Mouse (Mus musculus) embryonic facial prominence, embryonic 12.5 days (tissue): ENCODE results near the gene Tbx19. TPM values are rescaled to one million over a fixed set of nuclear protein-coding genes. Genes with fewer than 3 reads are reported as not detected.

Source experiments
- ATAC-seq: fragments of 200-750 bp; cut with Nextera tagmentation; 2 replicates; pipeline ENCODE4 v1.8.0; 2017; ENCODE audit not compliant: insufficient number of reproducible peaks, insufficient read depth, low FRiP score, low TSS enrichment
- H3K27ac ChIP-seq: fragments of 300-500 bp; sonication (generic); 2 replicates; pipeline ENCODE4 v1.5.1; 2016; ENCODE audit warnings: mild to moderate bottlenecking
- H3K27me3 ChIP-seq: fragments of 300-500 bp; sonication (generic); 2 replicates; pipeline ENCODE4 v1.6.1; 2016; ENCODE audit warnings: mild to moderate bottlenecking, moderate library complexity
- H3K36me3 ChIP-seq: fragments of 300-500 bp; sonication (generic); 2 replicates; pipeline ENCODE4 v1.6.1; 2016; ENCODE audit warnings: mild to moderate bottlenecking
- H3K4me1 ChIP-seq: fragments of 300-500 bp; sonication (generic); 2 replicates; pipeline ENCODE4 v1.6.1; 2016
- H3K4me2 ChIP-seq: fragments of 300-500 bp; sonication (generic); replicated peaks from 2 replicates; pipeline ENCODE4 v1.6.1; 2016; ENCODE audit warnings: mild to moderate bottlenecking, moderate library complexity
- H3K4me3 ChIP-seq: fragments of 300-500 bp; sonication (generic); 2 replicates; pipeline ENCODE4 v1.5.1; 2016; ENCODE audit warnings: mild to moderate bottlenecking
- H3K9ac ChIP-seq: fragments of 300-500 bp; sonication (generic); 2 replicates; pipeline ENCODE4 v1.6.1; 2016; ENCODE audit warnings: mild to moderate bottlenecking, moderate library complexity
- H3K9me3 ChIP-seq: fragments of 300-500 bp; sonication (generic); 2 replicates; pipeline ENCODE4 v1.6.1; 2016; ENCODE audit warnings: mild to moderate bottlenecking, moderate library complexity
- WGBS: fragments of 180-500 bp; shearing (Covaris S2); methylation state at CpG from one replicate; pipeline ENCODE4 v1.1.7; 2016; 5-methylcytosine and 5-hydroxymethylcytosine counted together
- polyA plus RNA-seq: library from polyadenylated mRNA; unstranded; fragments of >200 nt; fragmentation: Nextera tagmentation; extraction: Ambion mirVana; gene quantifications from 2 replicates; pipeline ENCODE4 v1.2.1, GENCODE M21; 2016

Gene Tbx19
- polyA plus RNA-seq, 1 experiment from 2014 or later, result not detected

- H3K36me3 ChIP-seq, result no peaks in the 10 kb centered on the region
- peak overlapping the region; percentile 80; the same call in 1 of the 2 replicates for H3K27ac ChIP-seq
- H3K4me2 ChIP-seq, result peak overlapping the region; percentile 86
- ATAC-seq, result no peak
- WGBS, result 8% methylated on average over 7 of the region's 7 CpGs
- peaks cover 9% of the 10 kb centered on the region; the same call in 1 of the 2 replicates for H3K4me1 ChIP-seq
- H3K27me3 ChIP-seq, result no peaks in the 10 kb centered on the region
- no peaks in the 10 kb centered on the region for H3K9me3 ChIP-seq
- peak overlapping the region; percentile 68 for H3K4me3 ChIP-seq
- peak overlapping the region; percentile 60 for H3K9ac ChIP-seq
These were observed 32.9 kb upstream of the Tbx19 start for GRCm38 (mm10) chr1:165193426-165193825.

DNA sequence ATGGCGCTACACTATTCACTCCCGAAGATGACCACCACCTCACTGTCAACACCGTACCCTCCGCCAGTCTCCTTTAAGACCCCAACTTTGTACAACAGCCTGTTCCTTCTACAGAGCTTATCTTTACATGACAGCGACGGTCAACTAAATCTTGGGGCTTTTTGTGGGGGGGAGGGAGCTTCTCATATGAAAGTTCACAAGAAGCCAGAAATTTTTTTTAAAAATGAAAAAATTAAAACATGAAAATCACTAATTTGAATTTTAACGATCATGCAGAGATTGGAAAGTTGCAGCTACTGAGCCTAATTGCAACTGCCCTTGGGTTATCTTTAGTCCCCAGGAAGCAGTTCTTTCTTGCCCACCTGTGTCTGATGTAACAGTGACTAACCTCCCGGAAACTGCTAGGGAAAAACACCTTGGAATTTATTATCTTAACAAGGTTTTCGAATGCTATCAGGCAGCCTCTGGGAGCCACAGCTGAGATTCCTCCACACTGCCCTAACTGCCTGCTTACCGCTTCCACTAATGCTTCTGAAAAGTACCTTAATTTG is 32.2 kb upstream of the Tbx19 start:
- H3K36me3 ChIP-seq, result no peaks in the 10 kb centered on the region
- H3K9me3 ChIP-seq, result no peaks in the 10 kb centered on the region
- WGBS, result 73% methylated on average over 10 of the region's 10 CpGs
- H3K4me3 ChIP-seq, result peak overlapping the region; percentile 68; the same call in 1 of the 2 replicates
- no peak for ATAC-seq
- H3K9ac ChIP-seq, result no peak overlapping the region
- H3K4me1 ChIP-seq, result peaks cover 9% of the 10 kb centered on the region; the same call in 1 of the 2 replicates
- peak overlapping the region; percentile 86 for H3K4me2 ChIP-seq
- no peak overlapping the region for H3K27ac ChIP-seq
- no peaks in the 10 kb centered on the region for H3K27me3 ChIP-seq

DNA sequence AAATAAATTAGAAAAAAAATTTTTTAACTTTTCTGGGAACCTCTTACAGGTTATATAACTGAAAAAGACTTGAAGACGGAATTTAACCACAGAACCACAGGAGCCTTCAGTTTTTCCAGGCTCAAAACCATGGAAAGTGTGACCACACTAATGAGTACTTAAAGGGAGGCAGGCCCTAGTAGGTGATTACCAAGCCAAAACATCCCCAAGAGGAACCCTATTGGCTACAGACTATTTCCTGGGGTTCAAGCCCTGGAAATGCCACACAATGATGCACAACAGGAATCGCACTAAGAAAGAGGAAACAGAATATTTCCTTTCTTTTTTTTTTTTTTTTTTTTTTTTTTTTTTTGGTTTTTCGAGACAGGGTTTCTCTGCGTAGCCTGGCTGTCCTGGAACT is 31.5 kb upstream of the Tbx19 start:
- Histone ChIP-seq H3K4me3 (no peak overlapping the region), H3K9ac (no peak overlapping the region), H3K27me3 (no peaks in the 10 kb centered on the region), H3K36me3 (no peaks in the 10 kb centered on the region), H3K27ac (no peak overlapping the region), H3K4me1 (peaks cover 9% of the 10 kb centered on the region; the same call in 1 of the 2 replicates), H3K9me3 (no peaks in the 10 kb centered on the region), H3K4me2 (no peak overlapping the region)
- ATAC-seq, result no peak
- WGBS, result 74% methylated on average over 4 of the region's 4 CpGs

DNA sequence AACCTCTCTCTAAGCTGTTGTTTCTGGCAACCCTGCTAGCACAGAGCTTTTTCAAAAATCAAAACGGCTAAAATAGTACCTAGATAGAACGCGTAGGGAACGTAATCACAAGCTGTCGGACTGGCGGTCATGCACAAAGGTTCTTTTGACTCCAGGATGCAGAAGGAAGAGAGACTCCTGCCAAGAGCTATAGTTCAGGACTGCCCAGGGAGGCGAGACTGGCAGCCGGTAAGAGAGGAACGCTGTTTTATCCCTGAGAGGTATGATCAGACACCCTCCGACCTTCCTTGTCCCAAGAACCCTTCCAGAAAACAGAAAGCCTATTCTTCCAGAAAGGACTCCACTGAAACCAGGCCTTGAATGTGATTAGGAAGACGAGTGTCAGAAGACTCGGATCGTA is 31.0 kb upstream of the Tbx19 start:
- no peak overlapping the region for H3K9ac ChIP-seq
- no peaks in the 10 kb centered on the region for H3K27me3 ChIP-seq
- peaks cover 9% of the 10 kb centered on the region; the same call in 1 of the 2 replicates for H3K4me1 ChIP-seq
- WGBS, result 45% methylated on average over 13 of the region's 13 CpGs
- H3K36me3 ChIP-seq, result no peaks in the 10 kb centered on the region
- H3K4me3 ChIP-seq, result no peak overlapping the region
- no peak overlapping the region for H3K27ac ChIP-seq
- ATAC-seq, result no peak
- H3K9me3 ChIP-seq, result no peaks in the 10 kb centered on the region
- no peak overlapping the region for H3K4me2 ChIP-seq

DNA sequence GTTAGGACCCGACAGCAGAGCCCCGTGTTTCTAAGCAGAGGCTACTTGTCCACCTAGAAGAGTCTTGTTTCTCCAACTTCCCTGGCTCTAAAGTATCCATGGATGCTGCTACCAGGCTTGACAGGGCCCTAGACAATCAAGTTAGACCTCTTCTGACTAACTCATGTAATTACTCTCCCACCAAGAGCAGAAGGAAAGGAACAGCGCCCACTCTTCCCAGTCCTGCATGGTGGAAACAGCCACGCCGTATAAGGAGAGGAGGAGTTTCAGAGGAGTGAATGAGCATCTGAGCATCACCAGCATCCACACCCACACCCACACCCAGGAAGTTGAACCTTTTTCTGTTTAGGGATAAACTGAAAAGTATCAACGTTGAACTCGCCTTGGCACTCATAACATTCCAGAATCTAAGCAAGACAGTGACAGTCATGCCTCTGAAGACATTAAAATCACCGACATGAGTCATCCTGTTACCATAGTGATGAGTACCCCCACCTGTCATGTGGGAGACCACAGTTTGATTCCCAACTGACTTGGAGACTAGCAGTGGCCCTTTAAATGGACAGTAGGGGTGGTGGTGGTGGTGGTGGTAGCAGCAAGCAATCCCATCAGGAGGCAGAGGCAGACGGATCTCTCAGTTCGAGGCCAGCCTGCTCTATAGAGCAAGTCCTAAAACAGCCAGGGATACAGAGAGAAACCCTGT is 30.1 kb upstream of the Tbx19 start:
- no peak overlapping the region for H3K27ac ChIP-seq
- H3K4me2 ChIP-seq, result no peak overlapping the region
- no peaks in the 10 kb centered on the region for H3K27me3 ChIP-seq
- no peaks in the 10 kb centered on the region for H3K9me3 ChIP-seq
- no peak for ATAC-seq
- no peaks in the 10 kb centered on the region for H3K36me3 ChIP-seq
- H3K4me3 ChIP-seq, result no peak overlapping the region
- 88% methylated on average over 10 of the region's 10 CpGs for WGBS
- H3K4me1 ChIP-seq, result peaks cover 9% of the 10 kb centered on the region; the same call in 1 of the 2 replicates
- no peak overlapping the region for H3K9ac ChIP-seq

DNA sequence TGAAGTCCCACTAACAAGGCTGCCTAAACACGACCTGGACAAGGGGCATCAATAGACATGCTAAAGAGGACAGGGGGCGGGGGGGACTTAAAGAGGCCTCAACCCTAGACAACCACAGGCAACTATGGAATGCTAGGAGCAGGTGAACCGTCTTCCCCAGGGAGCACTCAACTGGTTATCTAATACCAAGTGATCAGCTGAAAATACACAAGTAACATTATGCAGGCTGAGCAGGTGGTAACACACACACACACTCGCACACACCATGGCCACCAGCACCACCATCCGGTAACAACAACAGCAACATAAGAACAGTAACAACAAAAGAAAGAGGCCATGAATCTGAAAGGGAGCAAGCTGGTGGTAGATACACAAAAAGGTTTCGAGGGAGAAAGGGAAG is 29.5 kb upstream of the Tbx19 start:
- no peaks in the 10 kb centered on the region for H3K27me3 ChIP-seq
- 80% methylated on average over 6 of the region's 6 CpGs for WGBS
- no peak overlapping the region for H3K4me3 ChIP-seq
- no peaks in the 10 kb centered on the region for H3K36me3 ChIP-seq
- ATAC-seq, result no peak
- H3K27ac ChIP-seq, result no peak overlapping the region
- H3K4me2 ChIP-seq, result no peak overlapping the region
- H3K9ac ChIP-seq, result no peak overlapping the region
- no peaks in the 10 kb centered on the region for H3K9me3 ChIP-seq
- H3K4me1 ChIP-seq, result peaks cover 9% of the 10 kb centered on the region; the same call in 1 of the 2 replicates

DNA sequence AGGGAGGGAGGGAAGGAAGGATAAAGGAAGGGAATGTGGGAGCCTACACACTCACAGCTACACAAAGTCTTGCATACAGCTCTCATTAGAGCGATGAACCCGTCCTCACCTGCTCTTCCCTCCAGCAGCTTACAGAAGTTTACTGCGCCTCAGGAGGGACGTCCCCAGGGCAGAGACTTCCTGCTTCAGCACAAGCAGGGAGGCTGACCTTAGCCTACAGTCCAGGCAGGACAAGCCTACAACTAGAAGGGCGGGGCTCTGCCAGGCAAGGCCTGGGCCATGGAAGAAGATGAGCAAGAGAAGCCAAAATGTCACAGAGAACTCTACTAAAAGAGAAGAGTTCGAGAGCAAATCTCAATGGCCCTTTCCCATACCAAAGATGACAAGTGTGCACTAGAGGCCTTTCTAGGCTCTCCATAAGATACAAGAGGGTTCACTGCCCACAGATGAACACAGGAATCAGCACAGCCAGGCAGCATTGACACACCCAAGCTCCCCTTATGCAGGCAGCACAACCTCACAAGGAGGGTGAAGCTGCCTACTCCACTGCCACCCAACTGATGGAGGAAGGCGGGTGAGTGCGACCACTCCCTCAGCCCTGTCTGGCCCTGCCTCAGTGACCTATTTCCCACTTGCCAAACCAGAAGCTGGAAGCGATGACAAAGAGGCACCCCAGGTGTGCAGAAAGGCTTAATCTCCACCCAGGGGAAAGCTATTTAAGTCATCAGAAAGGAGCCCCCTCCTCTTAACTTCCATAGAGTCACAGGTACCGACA is 28.4 kb upstream of the Tbx19 start:
- no peak for ATAC-seq
- H3K4me3 ChIP-seq, result no peak overlapping the region
- 0 out of 2 replicates have a peak, but pooled peaks cover 4% of the 10 kb centered on the region for H3K36me3 ChIP-seq
- no peaks in the 10 kb centered on the region for H3K9me3 ChIP-seq
- H3K4me2 ChIP-seq, result no peak overlapping the region
- H3K27me3 ChIP-seq, result no peaks in the 10 kb centered on the region
- H3K4me1 ChIP-seq, result peaks cover 9% of the 10 kb centered on the region; the same call in 1 of the 2 replicates
- no peak overlapping the region for H3K9ac ChIP-seq
- WGBS, result 73% methylated on average over 10 of the region's 10 CpGs
- no peak overlapping the region for H3K27ac ChIP-seq

DNA sequence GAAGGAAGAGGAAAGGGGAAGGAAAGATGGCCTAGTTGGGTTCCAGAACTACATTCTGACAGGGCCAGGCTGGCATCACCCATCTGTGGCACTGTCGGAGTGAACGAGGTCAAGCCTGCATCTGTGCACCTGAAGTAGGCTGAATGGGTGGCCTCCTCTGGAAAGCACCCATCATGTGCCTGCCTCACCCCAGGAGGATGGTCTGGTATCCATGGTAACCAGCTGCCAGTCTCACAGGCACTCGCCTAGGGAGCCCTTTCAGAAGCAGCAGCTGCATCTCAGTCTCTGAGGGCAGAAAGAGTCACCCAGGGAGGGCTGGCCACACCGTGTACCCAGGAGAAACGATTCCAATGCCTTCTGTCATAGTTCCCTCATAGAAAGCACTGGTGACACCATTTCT is 26.8 kb upstream of the Tbx19 start:
- Histone ChIP-seq H3K4me3 (no peak overlapping the region), H3K9ac (no peak overlapping the region), H3K36me3 (0 out of 2 replicates have a peak, but pooled peaks cover 9% of the 10 kb centered on the region), H3K4me1 (no peaks in the 10 kb centered on the region), H3K9me3 (no peaks in the 10 kb centered on the region), H3K27me3 (no peaks in the 10 kb centered on the region), H3K4me2 (no peak overlapping the region), H3K27ac (no peak overlapping the region)
- 64% methylated on average over 5 of the region's 5 CpGs for WGBS
- no peak for ATAC-seq

DNA sequence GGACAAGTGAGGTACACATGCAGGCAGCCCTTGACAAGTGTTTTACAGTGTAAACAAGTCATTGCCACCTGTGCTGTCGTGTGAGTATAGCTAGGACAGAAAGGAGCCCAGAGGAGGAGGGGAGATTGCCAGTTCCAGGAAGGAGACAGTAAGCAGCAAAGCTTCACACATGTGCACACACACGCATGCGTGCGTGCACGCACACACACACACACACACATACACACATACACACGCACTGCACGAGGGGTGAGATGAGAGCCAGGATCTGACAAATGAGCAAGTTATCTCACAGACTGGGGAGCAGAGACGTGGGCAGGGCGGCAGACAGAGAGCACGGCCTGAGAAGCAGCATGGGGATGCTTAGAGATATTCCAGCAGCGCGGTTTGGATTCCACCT is 25.9 kb upstream of the Tbx19 start:
- no peak overlapping the region for H3K4me3 ChIP-seq
- no peak for ATAC-seq
- WGBS, result 85% methylated on average over 12 of the region's 12 CpGs

DNA sequence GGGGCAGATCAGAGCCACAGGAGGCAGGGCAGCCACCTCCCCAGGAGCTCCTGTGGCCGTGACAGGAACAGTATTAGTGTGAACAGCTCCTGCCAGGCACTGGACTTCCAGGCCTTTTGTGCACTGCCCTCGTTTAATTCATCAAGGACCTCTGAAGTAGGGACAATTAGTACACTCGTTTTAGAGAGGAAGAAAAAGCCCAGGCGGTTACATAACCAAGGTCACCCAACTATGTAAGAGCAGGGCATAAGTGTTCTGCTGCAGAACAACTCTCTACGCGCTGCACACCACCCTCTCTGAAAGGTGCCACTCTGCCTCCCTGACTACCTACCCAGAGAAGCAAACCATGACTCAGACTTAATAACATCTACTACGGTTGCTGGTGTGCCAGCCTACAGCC is 24.5 kb upstream of the Tbx19 start:
- ATAC-seq, result 0 out of 2 replicates have a peak, but pooled peaks have one; percentile 24
- 64% methylated on average over 7 of the region's 7 CpGs for WGBS
- H3K4me2 ChIP-seq, result no peak overlapping the region
- H3K36me3 ChIP-seq, result peaks cover 9% of the 10 kb centered on the region; the same call in 1 of the 2 replicates
- H3K4me1 ChIP-seq, result no peaks in the 10 kb centered on the region
- H3K27me3 ChIP-seq, result no peaks in the 10 kb centered on the region
- no peak overlapping the region for H3K9ac ChIP-seq
- no peak overlapping the region for H3K27ac ChIP-seq
- no peaks in the 10 kb centered on the region for H3K9me3 ChIP-seq
- H3K4me3 ChIP-seq, result no peak overlapping the region

More for the DNA sequence above, 25.9 kb upstream of the Tbx19 start:
- Histone ChIP-seq H3K27me3 (no peaks in the 10 kb centered on the region), H3K4me1 (no peaks in the 10 kb centered on the region), H3K4me2 (no peak overlapping the region), H3K9ac (no peak overlapping the region), H3K9me3 (no peaks in the 10 kb centered on the region), H3K36me3 (0 out of 2 replicates have a peak, but pooled peaks cover 9% of the 10 kb centered on the region), H3K27ac (no peak overlapping the region)

- Histone ChIP-seq H3K36me3 (peaks cover 9% of the 10 kb centered on the region; the same call in 1 of the 2 replicates), H3K4me2 (no peak overlapping the region), H3K4me3 (no peak overlapping the region), H3K27me3 (no peaks in the 10 kb centered on the region), H3K9me3 (no peaks in the 10 kb centered on the region), H3K9ac (no peak overlapping the region), H3K4me1 (no peaks in the 10 kb centered on the region), H3K27ac (no peak overlapping the region)
- no peak for ATAC-seq
- 76% methylated on average over 3 of the region's 3 CpGs for WGBS
These were observed 23.6 kb upstream of the Tbx19 start for GRCm38 (mm10) chr1:165184178-165184577.
